14 mouse cellular contexts compared by ENCODE assay signal in the genomic region with DNA sequence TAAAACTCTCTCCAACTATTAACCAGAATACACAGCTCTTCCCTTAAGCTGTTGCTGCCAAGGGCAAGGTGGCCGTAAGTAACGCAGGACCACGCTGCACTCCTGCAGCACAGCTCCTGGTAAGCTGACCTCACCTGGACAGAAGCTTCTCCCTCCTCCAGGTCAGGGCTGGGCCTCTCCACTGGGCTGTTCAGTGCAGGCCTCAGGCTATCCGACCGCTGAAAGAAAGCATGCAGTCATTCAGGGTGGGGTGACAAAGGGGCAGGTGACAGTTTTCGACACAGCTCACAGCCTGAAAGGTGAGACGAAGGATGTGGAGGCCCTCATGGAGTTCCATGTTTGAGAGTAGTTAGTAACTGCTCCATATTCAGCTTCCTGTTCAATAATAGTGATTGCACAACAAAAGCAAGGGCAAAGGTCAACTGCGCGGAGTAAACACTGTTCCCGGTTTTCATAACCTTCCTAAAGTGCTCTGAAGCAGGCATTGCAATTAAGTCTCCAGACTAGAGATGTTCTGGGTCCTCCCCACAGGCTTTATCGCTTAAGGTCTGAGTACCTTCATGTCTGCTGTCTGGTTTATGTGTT. TPM values are rescaled to one million over a fixed set of nuclear protein-coding genes. Genes with fewer than 3 reads are reported as not detected.
DNase-seq lines count a peak whose midpoint lies in the region; ATAC-seq and TF ChIP-seq lines count a peak whose summit lies in the region.
"Had no signal": no experiment of that assay in that cellular context is flagged by ENCODE, and none has a peak within 500 bp of the region (broad histone marks: within the 10 kb centered on the region; RNA-seq: fewer than 3 reads in every experiment).

No protein-coding gene starts in this region.

- no peaks in the 10 kb centered on the region for H3K4me1 ChIP-seq in kidney, embryonic 14.5 days (ENCODE audit: control insufficient read depth, insufficient read depth, low read length)
- H3K4me1 ChIP-seq in liver, postnatal 0 days (ENCODE audit: insufficient read depth) = peaks cover 4% of the 10 kb centered on the region
- H3K4me1 ChIP-seq in stomach, embryonic 16.5 days (ENCODE audit: control insufficient read depth, insufficient read depth, low read length) = no peaks in the 10 kb centered on the region
- H3K4me1 ChIP-seq: forebrain, embryonic 15.5 days; megakaryocyte, embryonic 14.5 days; neural tube, embryonic 15.5 days had no signal

- H3K4me2 ChIP-seq in kidney, embryonic 14.5 days (replicated peaks; ENCODE audit: low read depth, low read length) = no peak overlapping the region
- H3K4me2 ChIP-seq in liver, postnatal 0 days (ENCODE audit: low read depth, low read length) = no peak overlapping the region
- no peak overlapping the region for H3K4me2 ChIP-seq in stomach, embryonic 16.5 days (ENCODE audit: low read depth, low read length)
- H3K4me2 ChIP-seq: forebrain, embryonic 15.5 days; heart, embryonic 11.5 days; limb, embryonic 13.5 days; neural tube, embryonic 15.5 days had no signal

- TF ChIP-seq EP300 in liver, postnatal 0 days (IDR thresholded peaks at IDR 0.05; ENCODE audit: low read depth) = no peak; the same call in 1 of the 2 replicates

- H3K27ac ChIP-seq in kidney, embryonic 14.5 days (ENCODE audit: low read depth, low read length) = no peak overlapping the region
- peak overlapping the region; percentile 81 for H3K27ac ChIP-seq in liver, postnatal 0 days (ENCODE audit: low read depth)
- no peak overlapping the region for H3K27ac ChIP-seq in stomach, embryonic 16.5 days (ENCODE audit: low read length)
- H3K27ac ChIP-seq: forebrain, embryonic 15.5 days; gastrocnemius, adult 2 months; limb, embryonic 13.5 days; neural tube, embryonic 15.5 days had no signal

- peak; percentile 29 to 45 for DNase-seq in kidney, adult 8-10 months
- peak; percentile 26 for DNase-seq in liver
- DNase-seq in liver, postnatal 0 days = peak; percentile 62
- DNase-seq in left cerebral cortex, postnatal 25 days (ENCODE audit: low spot score in 2 of 2) = no peak
- DNase-seq in c-Kit-positive CD71-positive TER-119-positive erythroid progenitor cells, embryonic 14.5 days (ENCODE audit: low spot score) = no peak
- DNase-seq: gastrocnemius, adult 2 months; retina, postnatal 1 day had no signal

- 87% methylated on average over 11 of the region's 11 CpGs for WGBS in kidney, embryonic 14.5 days
- WGBS in liver, postnatal 0 days (ENCODE audit: insufficient replicate concordance) = 74% methylated on average over 11 of the region's 11 CpGs
- 69% methylated on average over 11 of the region's 11 CpGs for WGBS in stomach, embryonic 16.5 days

- no peak for TF ChIP-seq CTCF in liver, postnatal 0 days (IDR thresholded peaks at IDR 0.05; ENCODE audit: low read depth)

- no peak overlapping the region for H3K4me3 ChIP-seq in kidney, embryonic 14.5 days (ENCODE audit: low read length)
- no peak overlapping the region for H3K4me3 ChIP-seq in liver, postnatal 0 days (ENCODE audit: low read depth, low read length)
- no peak overlapping the region for H3K4me3 ChIP-seq in stomach, embryonic 16.5 days (replicated peaks; ENCODE audit: low read length)
- H3K4me3 ChIP-seq: forebrain, embryonic 15.5 days; gastrocnemius, adult 2 months; limb, embryonic 13.5 days; megakaryocyte, embryonic 14.5 days; neural tube, embryonic 15.5 days had no signal

- no peak for ATAC-seq in kidney, embryonic 14.5 days (ENCODE audit: low FRiP score, low TSS enrichment)
- peak; percentile 92 for ATAC-seq in liver, postnatal 0 days
- peak; percentile 58; the same call in 1 of the 2 replicates for ATAC-seq in stomach, embryonic 16.5 days (ENCODE audit: insufficient read depth, low FRiP score)
- ATAC-seq: forebrain, embryonic 15.5 days had no signal

- H3K9me3 ChIP-seq in kidney, embryonic 14.5 days (ENCODE audit: control insufficient read depth, low read length) = no peaks in the 10 kb centered on the region
- no peaks in the 10 kb centered on the region for H3K9me3 ChIP-seq in liver, postnatal 0 days (ENCODE audit: low read length)
- H3K9me3 ChIP-seq in stomach, embryonic 16.5 days (replicated peaks; ENCODE audit: control insufficient read depth, low read length) = no peaks in the 10 kb centered on the region
- H3K9me3 ChIP-seq: forebrain, embryonic 15.5 days; limb, embryonic 13.5 days; neural tube, embryonic 15.5 days had no signal

- no peaks in the 10 kb centered on the region for H3K27me3 ChIP-seq in kidney, embryonic 14.5 days (ENCODE audit: control insufficient read depth, insufficient read depth, low read length)
- no peaks in the 10 kb centered on the region for H3K27me3 ChIP-seq in liver, postnatal 0 days (ENCODE audit: insufficient read depth, low read length)
- no peaks in the 10 kb centered on the region for H3K27me3 ChIP-seq in stomach, embryonic 16.5 days (ENCODE audit: control insufficient read depth, insufficient read depth, low read length)
- H3K27me3 ChIP-seq: forebrain, embryonic 15.5 days; limb, embryonic 13.5 days; megakaryocyte, embryonic 14.5 days; neural tube, embryonic 15.5 days had no signal

- intact Hi-C loops in left cerebral cortex, postnatal 25 days (cut with DNase I) = loop anchor here (10.0 kb wide), 1 partner anchor 220 kb away; no protein-coding TSS in a partner anchor

- H3K36me3 ChIP-seq in kidney, embryonic 14.5 days (ENCODE audit: control insufficient read depth, insufficient read depth, low read length) = peaks cover 80% of the 10 kb centered on the region
- H3K36me3 ChIP-seq in liver, postnatal 0 days (replicated peaks; ENCODE audit: insufficient read depth, low read length) = peaks cover 78% of the 10 kb centered on the region
- peaks cover 22% of the 10 kb centered on the region for H3K36me3 ChIP-seq in stomach, embryonic 16.5 days (ENCODE audit: control insufficient read depth, insufficient read depth, low read length)

- H3K9ac ChIP-seq in kidney, embryonic 14.5 days (ENCODE audit: low read depth, low read length) = no peak overlapping the region
- no peak overlapping the region for H3K9ac ChIP-seq in liver, postnatal 0 days (replicated peaks)
- no peak overlapping the region for H3K9ac ChIP-seq in stomach, embryonic 16.5 days (ENCODE audit: low read length)
- H3K9ac ChIP-seq: forebrain, embryonic 15.5 days; limb, embryonic 13.5 days; neural tube, embryonic 15.5 days had no signal

RNA-seq across cellular contexts. Expression of a gene that starts 37.9 kb away (rescaled TPM):
- polyA plus RNA-seq in kidney, embryonic 14.5 days (2014; fragmentation: Nextera tagmentation; extraction: Ambion mirVana) = 34.0 and 49.7 TPM in 2 replicates
- 60.2 and 66.9 TPM in 2 replicates for polyA plus RNA-seq in liver, postnatal 0 days (2015; fragmentation: Nextera tagmentation; extraction: Ambion mirVana)
- polyA plus RNA-seq in stomach, embryonic 16.5 days (2015; fragmentation: Nextera tagmentation; extraction: Ambion mirVana) = 27.7 and 27.8 TPM in 2 replicates
- 100 to 1,000 TPM; 114 to 115 TPM for total RNA-seq in left cerebral cortex, postnatal 25 days (2021)

Comparison
In these comparisons a context has a peak if more than half of its experiments do, and no peak if none do; other contexts are left out.
1. DNase-seq: peak in kidney, adult 8-10 months (2 of 2), liver (single experiment) and liver, postnatal 0 days (single experiment); none in left cerebral cortex, postnatal 25 days (0 of 2) and c-Kit-positive CD71-positive TER-119-positive erythroid progenitor cells, embryonic 14.5 days (single experiment).